Mouse (Mus musculus) testis, adult 2 months (tissue): ENCODE results near the gene Ugt1a6a.
"Not testable (repeated sequence)": the region's sequence is repeated elsewhere in the genome, so short reads cannot be mapped to it uniquely, and the experiment has no call there.

Experiments used
- CTCF ChIP-seq: fragments of 200-500 bp; IDR thresholded peaks from 2 replicates; pipeline ENCODE4 v1.5.1; 2012; ENCODE audit warnings: low read depth, mild to moderate bottlenecking, inconsistent platforms, low read length, moderate library complexity; ENCODE audit not compliant: control insufficient read depth, insufficient read depth, insufficient replicate concordance
- POLR2A ChIP-seq: fragments of 200-500 bp; IDR thresholded peaks from 2 replicates; pipeline ENCODE4 v1.6.1; 2012; ENCODE audit warnings: low read depth, mild to moderate bottlenecking, inconsistent platforms, low read length, moderate library complexity; ENCODE audit not compliant: control insufficient read depth

DNA sequence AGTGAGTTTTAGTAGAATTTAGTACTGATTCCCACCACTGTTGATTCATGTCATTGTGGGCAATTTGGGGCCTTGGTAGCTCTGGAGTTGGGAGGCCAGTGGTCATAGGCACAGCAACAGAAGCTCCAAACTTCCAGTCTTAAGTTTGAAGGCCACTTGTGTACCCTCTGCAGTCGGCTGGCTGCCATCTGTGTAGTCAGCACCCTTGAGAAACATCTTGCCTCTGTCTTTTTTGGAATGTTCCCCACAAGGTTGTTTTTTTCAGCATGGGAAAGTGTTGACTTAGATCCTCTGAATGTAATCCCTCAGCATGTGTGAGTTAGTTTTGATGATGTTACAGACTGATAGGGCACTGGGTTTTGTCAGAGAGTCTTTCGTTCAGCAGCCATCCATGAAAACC, 34.9 kb upstream of the Ugt1a6a start:
- TF ChIP-seq CTCF, POLR2A: not testable (repeated sequence)
